Mouse (Mus musculus): ENCODE data around the gene Rtel1. TPM values are rescaled to one million over a fixed set of nuclear protein-coding genes. Genes with fewer than 3 reads are reported as not detected.

Gene Rtel1
- polyA plus RNA-seq, 1 experiment: 45.8 TPM

DNA sequence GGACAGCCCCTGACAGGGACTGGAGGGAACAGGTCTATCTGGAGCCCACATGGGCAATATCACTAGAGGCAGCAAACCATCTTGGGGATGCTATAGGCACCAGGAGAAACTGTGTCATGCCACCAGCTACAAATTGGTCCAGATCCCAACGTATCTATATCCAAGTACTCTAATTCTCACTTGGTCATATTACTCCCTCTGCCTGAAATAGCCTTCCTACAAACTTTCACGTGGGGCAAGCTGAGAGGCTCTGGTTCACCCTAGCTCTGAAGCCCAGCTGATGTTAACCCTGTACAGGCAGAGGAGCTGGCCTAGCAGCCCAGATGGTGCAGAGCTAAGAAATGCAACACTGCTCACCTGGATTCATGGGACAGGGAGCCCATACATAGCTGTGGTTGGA, 72.0 kb downstream of the Rtel1 start:
- Histone ChIP-seq H3K79me2 (ENCODE audit: control insufficient read depth, insufficient read depth) (no peaks in the 10 kb centered on the region), H3K27me3 (ENCODE audit: control insufficient read depth, insufficient read depth, insufficient read length) (no peaks in the 10 kb centered on the region), H3K79me3 (ENCODE audit: low read depth) (no peaks in the 10 kb centered on the region), H3K36me3 (ENCODE audit: control insufficient read depth, insufficient read depth) (peaks cover 9% of the 10 kb centered on the region), H3ac (ENCODE audit: control insufficient read depth, insufficient read length, low read depth) (no peak overlapping the region), H3K4me3 (ENCODE audit: insufficient read depth, poor library complexity, severe bottlenecking) (no peak overlapping the region)
- no peak for TF ChIP-seq FOSL1 (IDR thresholded peaks at IDR 0.05; ENCODE audit: insufficient read depth, low read length, poor library complexity, severe bottlenecking)
- no peak for TF ChIP-seq MYOD1 (IDR thresholded peaks at IDR 0.05; ENCODE audit: control insufficient read depth, insufficient read length, low read depth)
- TF ChIP-seq CTCF (IDR thresholded peaks at IDR 0.05; ENCODE audit: control insufficient read depth, insufficient read depth, insufficient read length): no peak
- no peak for TF ChIP-seq USF1 (IDR thresholded peaks at IDR 0.05; ENCODE audit: low read depth)
- TF ChIP-seq CEBPB (IDR thresholded peaks at IDR 0.05; ENCODE audit: low read depth): no peak

DNA sequence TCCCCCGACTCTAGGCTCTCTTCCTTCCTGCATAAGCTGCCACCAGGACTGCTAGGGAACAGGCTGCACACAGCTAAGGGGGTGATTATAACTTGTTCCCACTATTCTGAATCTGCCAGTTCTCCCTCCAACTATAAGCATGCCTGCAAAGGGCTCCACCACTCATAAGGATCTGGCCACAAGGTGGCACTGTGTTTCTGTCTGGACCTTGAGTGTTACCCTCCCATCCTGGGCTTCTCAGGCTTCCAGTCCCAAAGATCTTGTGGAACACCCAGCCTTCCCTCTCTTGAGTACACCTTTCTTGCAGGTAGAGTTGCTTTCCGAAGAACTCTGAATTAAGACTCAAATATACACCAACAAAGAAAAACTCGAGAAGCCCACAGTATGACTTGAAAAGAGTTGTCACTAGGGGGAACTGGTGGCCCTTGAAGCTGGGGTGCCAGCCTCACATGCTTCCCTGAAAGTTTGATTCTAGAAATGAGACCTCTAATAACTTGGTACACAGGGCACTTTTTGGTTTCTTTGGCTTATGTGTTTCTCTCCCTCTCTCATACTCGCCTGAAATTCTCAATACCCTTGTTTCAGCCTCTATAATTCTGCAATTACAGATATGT, 73.2 kb downstream of the Rtel1 start:
- Histone ChIP-seq H3K79me3 (ENCODE audit: low read depth) (no peaks in the 10 kb centered on the region), H3ac (ENCODE audit: control insufficient read depth, insufficient read length, low read depth) (no peak overlapping the region), H3K4me3 (ENCODE audit: insufficient read depth, poor library complexity, severe bottlenecking) (no peak overlapping the region), H3K36me3 (ENCODE audit: control insufficient read depth, insufficient read depth) (peaks cover under 1% of the 10 kb centered on the region), H3K27me3 (ENCODE audit: control insufficient read depth, insufficient read depth, insufficient read length) (no peaks in the 10 kb centered on the region), H3K79me2 (ENCODE audit: control insufficient read depth, insufficient read depth) (no peaks in the 10 kb centered on the region)
- TF ChIP-seq CEBPB (IDR thresholded peaks at IDR 0.05; ENCODE audit: low read depth): no peak
- TF ChIP-seq CTCF (IDR thresholded peaks at IDR 0.05; ENCODE audit: control insufficient read depth, insufficient read depth, insufficient read length): peak; percentile 83

DNA sequence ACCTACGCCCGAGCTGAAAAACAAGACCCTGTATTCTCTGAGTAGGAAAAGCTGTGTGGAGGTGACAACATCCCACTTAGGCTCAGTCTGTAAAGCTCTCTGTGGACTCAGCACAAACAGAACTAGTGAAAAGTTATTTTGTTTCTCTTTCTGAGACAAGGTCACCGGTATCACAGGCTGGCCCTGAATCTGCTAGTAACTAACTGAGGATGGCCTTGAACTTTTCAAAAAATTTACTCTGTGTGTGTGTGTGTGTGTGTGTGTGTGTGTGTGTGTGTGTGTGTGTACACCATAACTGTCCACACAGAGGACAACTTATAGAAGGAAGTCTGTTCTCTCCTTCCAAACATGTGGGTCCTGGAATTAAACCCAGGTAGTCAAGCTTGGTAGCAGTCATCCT, 74.5 kb downstream of the Rtel1 start:
- H3K4me3 ChIP-seq (ENCODE audit: insufficient read depth, poor library complexity, severe bottlenecking): no peak overlapping the region
- no peak for TF ChIP-seq CTCF (IDR thresholded peaks at IDR 0.05; ENCODE audit: control insufficient read depth, insufficient read depth, insufficient read length)
- no peak for TF ChIP-seq FOSL1 (IDR thresholded peaks at IDR 0.05; ENCODE audit: insufficient read depth, low read length, poor library complexity, severe bottlenecking)
- no peak for TF ChIP-seq MAX (IDR thresholded peaks at IDR 0.05)
- no peak for TF ChIP-seq CEBPB (IDR thresholded peaks at IDR 0.05; ENCODE audit: low read depth)

DNA sequence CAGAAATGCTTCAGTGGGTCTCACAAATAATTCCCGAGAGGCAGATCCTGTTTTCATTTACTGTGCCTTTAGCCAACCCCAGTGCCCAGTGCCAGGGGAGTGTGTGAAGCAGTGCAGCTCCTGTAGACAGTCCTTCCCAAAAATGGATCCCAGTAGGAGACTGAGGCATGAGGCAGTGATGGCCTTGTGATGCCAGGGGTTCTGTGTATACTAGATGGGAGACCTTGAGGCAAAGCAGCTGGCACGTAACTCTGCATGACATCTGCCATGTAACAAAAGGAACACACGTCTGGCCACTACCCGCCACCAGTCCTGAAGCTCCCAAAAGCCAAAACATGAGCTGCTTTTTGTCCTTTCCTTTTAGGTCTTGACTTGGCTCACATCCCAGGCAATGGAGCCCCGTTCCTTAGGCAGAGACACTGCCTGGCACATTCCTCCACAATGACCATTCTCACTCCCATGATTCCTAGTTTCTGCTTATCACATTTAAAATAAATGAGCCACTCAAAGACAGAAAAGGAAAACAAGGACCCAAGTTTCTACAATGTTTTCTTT, 77.7 kb downstream of the Rtel1 start:
- Histone ChIP-seq H3K27me3 (ENCODE audit: control insufficient read depth, insufficient read depth, insufficient read length) (no peaks in the 10 kb centered on the region), H3K79me2 (ENCODE audit: control insufficient read depth, insufficient read depth) (no peaks in the 10 kb centered on the region), H3K4me3 (ENCODE audit: insufficient read depth, poor library complexity, severe bottlenecking) (no peak overlapping the region), H3ac (ENCODE audit: control insufficient read depth, insufficient read length, low read depth) (no peak overlapping the region), H3K36me3 (ENCODE audit: control insufficient read depth, insufficient read depth) (no peaks in the 10 kb centered on the region), H3K79me3 (ENCODE audit: low read depth) (no peaks in the 10 kb centered on the region)
- TF ChIP-seq USF1 (IDR thresholded peaks at IDR 0.05; ENCODE audit: low read depth): no peak
- TF ChIP-seq MAX (IDR thresholded peaks at IDR 0.05): no peak
- no peak for TF ChIP-seq CTCF (IDR thresholded peaks at IDR 0.05; ENCODE audit: control insufficient read depth, insufficient read depth, insufficient read length)
- no peak for TF ChIP-seq CEBPB (IDR thresholded peaks at IDR 0.05; ENCODE audit: low read depth)
- no peak for TF ChIP-seq MYOG (IDR thresholded peaks at IDR 0.05; ENCODE audit: control insufficient read depth, extremely low read depth, insufficient read length)
- no peak for TF ChIP-seq FOSL1 (IDR thresholded peaks at IDR 0.05; ENCODE audit: insufficient read depth, low read length, poor library complexity, severe bottlenecking)
- TF ChIP-seq MYOD1 (IDR thresholded peaks at IDR 0.05; ENCODE audit: control insufficient read depth, insufficient read length, low read depth): no peak

More for the DNA sequence above, 74.5 kb downstream of the Rtel1 start:
- H3K79me3 ChIP-seq (ENCODE audit: low read depth): no peaks in the 10 kb centered on the region
- H3ac ChIP-seq (ENCODE audit: control insufficient read depth, insufficient read length, low read depth): no peak overlapping the region
- H3K79me2 ChIP-seq (ENCODE audit: control insufficient read depth, insufficient read depth): no peaks in the 10 kb centered on the region
- no peaks in the 10 kb centered on the region for H3K27me3 ChIP-seq (ENCODE audit: control insufficient read depth, insufficient read depth, insufficient read length)
- no peaks in the 10 kb centered on the region for H3K36me3 ChIP-seq (ENCODE audit: control insufficient read depth, insufficient read depth)

DNA sequence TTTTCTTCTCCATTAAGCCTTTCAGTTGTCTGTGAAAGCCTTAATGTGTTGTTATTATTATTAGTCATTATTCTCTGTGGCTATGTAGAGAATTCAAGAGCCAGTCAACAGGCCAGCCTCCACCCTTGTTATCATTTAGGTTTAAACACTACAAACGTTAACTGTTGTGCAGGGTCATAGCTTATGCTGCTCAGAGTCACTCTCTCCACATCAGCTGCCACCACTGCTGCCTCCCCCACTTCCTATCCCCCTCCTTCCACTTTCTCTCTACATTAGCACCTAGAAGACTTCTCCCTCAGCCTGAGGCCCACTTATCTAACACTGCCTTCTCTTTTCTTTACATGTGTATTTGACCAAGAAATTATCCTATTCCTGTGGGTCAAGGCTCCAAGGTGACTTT, 82.0 kb downstream of the Rtel1 start:
- no peak overlapping the region for H3K4me3 ChIP-seq (ENCODE audit: insufficient read depth, poor library complexity, severe bottlenecking)
- no peaks in the 10 kb centered on the region for H3K79me2 ChIP-seq (ENCODE audit: control insufficient read depth, insufficient read depth)
- TF ChIP-seq CEBPB (IDR thresholded peaks at IDR 0.05; ENCODE audit: low read depth) (no peak), MYOD1 (IDR thresholded peaks at IDR 0.05; ENCODE audit: control insufficient read depth, insufficient read length, low read depth) (no peak), USF1 (IDR thresholded peaks at IDR 0.05; ENCODE audit: low read depth) (no peak), MAX (IDR thresholded peaks at IDR 0.05) (no peak), MYOG (IDR thresholded peaks at IDR 0.05; ENCODE audit: control insufficient read depth, extremely low read depth, insufficient read length) (no peak), FOSL1 (IDR thresholded peaks at IDR 0.05; ENCODE audit: insufficient read depth, low read length, poor library complexity, severe bottlenecking) (no peak), CTCF (IDR thresholded peaks at IDR 0.05; ENCODE audit: control insufficient read depth, insufficient read depth, insufficient read length) (no peak)
- no peaks in the 10 kb centered on the region for H3K79me3 ChIP-seq (ENCODE audit: low read depth)
- no peak overlapping the region for H3ac ChIP-seq (ENCODE audit: control insufficient read depth, insufficient read length, low read depth)
- H3K27me3 ChIP-seq (ENCODE audit: control insufficient read depth, insufficient read depth, insufficient read length): no peaks in the 10 kb centered on the region
- no peaks in the 10 kb centered on the region for H3K36me3 ChIP-seq (ENCODE audit: control insufficient read depth, insufficient read depth)

DNA sequence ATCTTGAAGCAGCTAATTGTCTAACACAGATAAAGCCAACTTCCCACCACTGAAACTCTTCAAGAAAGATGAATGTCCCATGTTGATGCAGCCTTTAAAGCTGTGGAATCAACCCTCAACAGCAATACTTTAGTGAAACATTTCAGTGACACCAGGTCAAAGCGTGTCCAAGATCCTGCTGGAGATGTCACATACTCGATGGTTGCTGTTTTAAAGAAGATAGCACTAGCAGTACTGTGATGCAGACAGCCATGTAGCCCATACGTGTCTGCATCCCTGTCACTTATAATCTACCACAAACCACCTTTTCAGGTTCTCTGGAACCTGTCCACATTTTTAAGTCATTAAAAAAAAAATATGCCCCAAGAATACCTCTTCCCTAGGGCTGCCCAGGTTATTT, 84.2 kb downstream of the Rtel1 start:
- H3K79me3 ChIP-seq (ENCODE audit: low read depth): no peaks in the 10 kb centered on the region
- no peaks in the 10 kb centered on the region for H3K27me3 ChIP-seq (ENCODE audit: control insufficient read depth, insufficient read depth, insufficient read length)
- no peaks in the 10 kb centered on the region for H3K79me2 ChIP-seq (ENCODE audit: control insufficient read depth, insufficient read depth)
- TF ChIP-seq CEBPB (IDR thresholded peaks at IDR 0.05; ENCODE audit: low read depth) (no peak), MYOD1 (IDR thresholded peaks at IDR 0.05; ENCODE audit: control insufficient read depth, insufficient read length, low read depth) (no peak), FOSL1 (IDR thresholded peaks at IDR 0.05; ENCODE audit: insufficient read depth, low read length, poor library complexity, severe bottlenecking) (no peak), CTCF (IDR thresholded peaks at IDR 0.05; ENCODE audit: control insufficient read depth, insufficient read depth, insufficient read length) (no peak)
- H3ac ChIP-seq (ENCODE audit: control insufficient read depth, insufficient read length, low read depth): no peak overlapping the region
- no peaks in the 10 kb centered on the region for H3K36me3 ChIP-seq (ENCODE audit: control insufficient read depth, insufficient read depth)
- no peak overlapping the region for H3K4me3 ChIP-seq (ENCODE audit: insufficient read depth, poor library complexity, severe bottlenecking)

Other genes starting within 250 kb of the Rtel1 start
- not detected for gene Kcnq2, start 184.4 kb upstream of the Rtel1 start, polyA plus RNA-seq (2012; fragmentation: generic; extraction: Trizol)
- gene Eef1a2, start 162.7 kb upstream of the Rtel1 start, polyA plus RNA-seq (2012; fragmentation: generic; extraction: Trizol): 0.02 TPM
- gene Ppdpf, start 132.5 kb upstream of the Rtel1 start, polyA plus RNA-seq (2012; fragmentation: generic; extraction: Trizol): 43.4 TPM
- gene Ptk6, start 117.0 kb upstream of the Rtel1 start, polyA plus RNA-seq (2012; fragmentation: generic; extraction: Trizol): not detected
- gene Srms, start 106.6 kb upstream of the Rtel1 start, polyA plus RNA-seq (2012; fragmentation: generic; extraction: Trizol): not detected
- gene Fndc11, start 99.7 kb upstream of the Rtel1 start, polyA plus RNA-seq (2012; fragmentation: generic; extraction: Trizol): not detected
- gene Helz2, start 77.7 kb upstream of the Rtel1 start, polyA plus RNA-seq (2012; fragmentation: generic; extraction: Trizol): 2.2 TPM
- 10.5 TPM for gene Gmeb2, start 31.7 kb upstream of the Rtel1 start, polyA plus RNA-seq (2012; fragmentation: generic; extraction: Trizol)
- 0.02 TPM for gene Stmn3, start 5.2 kb upstream of the Rtel1 start, polyA plus RNA-seq (2012; fragmentation: generic; extraction: Trizol)
- 16.5 TPM for gene Zgpat, start 45.2 kb downstream of the Rtel1 start, polyA plus RNA-seq (2012; fragmentation: generic; extraction: Trizol)
- gene Arfrp1, start 45.7 kb downstream of the Rtel1 start, polyA plus RNA-seq (2012; fragmentation: generic; extraction: Trizol): 45.9 TPM
- gene Lime1, start 60.3 kb downstream of the Rtel1 start, polyA plus RNA-seq (2012; fragmentation: generic; extraction: Trizol): 7.3 TPM
- 0.68 TPM for gene Zbtb46, start 139.7 kb downstream of the Rtel1 start, polyA plus RNA-seq (2012; fragmentation: generic; extraction: Trizol)
- gene Abhd16b, start 173.5 kb downstream of the Rtel1 start, polyA plus RNA-seq (2012; fragmentation: generic; extraction: Trizol): not detected
- 79.2 TPM for gene Tpd52l2, start 177.4 kb downstream of the Rtel1 start, polyA plus RNA-seq (2012; fragmentation: generic; extraction: Trizol)
- 34.3 TPM for gene Dnajc5, start 200.7 kb downstream of the Rtel1 start, polyA plus RNA-seq (2012; fragmentation: generic; extraction: Trizol)